Mouse (Mus musculus) left cerebral cortex, adult 2 months (tissue): ENCODE results near the gene Zc3h10. TPM values are rescaled to one million over a fixed set of nuclear protein-coding genes. Genes with fewer than 3 reads are reported as not detected.
"Not testable (repeated sequence)": the region's sequence is repeated elsewhere in the genome, so short reads cannot be mapped to it uniquely, and the experiment has no call there.

Experiments used
- DNase-seq, 2 experiments: peaks; one replicate each; pipeline ENCODE4 v3.0.0; 2021 to 2022; ENCODE audit warnings: low spot score in 2 of 2, mixed read lengths in 1 of 2; ENCODE audit errors: extremely low spot score in 1 of 2
- H3K27ac ChIP-seq: fragments of 200-600 bp; 2 replicates; pipeline ENCODE4 v1.8.1; 2022
- H3K4me3 ChIP-seq: fragments of 200-600 bp; 2 replicates; pipeline ENCODE4 v1.8.1; 2022
- CTCF ChIP-seq: fragments of 200-600 bp; IDR thresholded peaks from 2 replicates; pipeline ENCODE4 v1.8.1; 2022; ENCODE audit warnings: antibody characterized with exemption, mild to moderate bottlenecking, moderate library complexity
- intact Hi-C: fragments of 180-260 bp; cut with DNase I; formaldehyde crosslinking; loops from one replicate; pipeline ENCODE4 v1.15.1; 2025
- microRNA-seq, 2 experiments: library from miRNA; unstranded; fragments of <30 nt; microRNA quantifications; one replicate each; pipeline ENCODE4 v1.2.0; 2021
- total RNA-seq, 2 experiments: library from RNA; stranded (reverse); gene quantifications; 2 replicates each; pipeline ENCODE4 v1.2.3; 2021

Zc3h10 gene
- total RNA-seq, 2 experiments from 2014 or later: 12.4 to 15.7 TPM

- H3K4me3 ChIP-seq: peak overlapping the region; percentile 66
- TF ChIP-seq CTCF: no peak
- intact Hi-C loops: loop anchor here (2.0 kb wide), 2 partner anchors 32 to 54 kb away; partner anchors contain the start of gene Zc3h10
- DNase-seq: peak; percentile 47 to 64
- peak overlapping the region; percentile 96 for H3K27ac ChIP-seq
Measured at GRCm38 (mm10) chr10:128492633-128493311, 54.8 kb downstream of the Zc3h10 start.

- Histone ChIP-seq H3K27ac (peak overlapping the region; percentile 57), H3K4me3 (peak overlapping the region; percentile 66)
- intact Hi-C loops: loop anchor here (2.0 kb wide), 2 partner anchors 31 to 55 kb away; partner anchors contain the start of gene Zc3h10
- DNase-seq: not testable (repeated sequence)
Measured at GRCm38 (mm10) chr10:128492051-128492450, 55.5 kb downstream of the Zc3h10 start.

Small RNA genes within 50 kb of the gene (microRNA-seq; reads per million reads assigned to microRNA genes)
- gene Gm47275: 0 reads per million in 2 experiments
- gene Mir6916: 0 reads per million in 2 experiments
- gene Mir6917: 0 to 0.73 reads per million in 2 experiments

Other genes starting within 250 kb of the Zc3h10 start
- gene Il23a, start 249.0 kb downstream of the Zc3h10 start, total RNA-seq: not detected
- 10 to 100 TPM; 15.8 TPM for gene Pan2, start 244.4 kb downstream of the Zc3h10 start, total RNA-seq
- gene Cnpy2, start 225.3 kb downstream of the Zc3h10 start, total RNA-seq: 10 to 100 TPM; 66.8 to 67.5 TPM
- 100 to 1,000 TPM; 216 to 218 TPM for gene Cs, start 210.0 kb downstream of the Zc3h10 start, total RNA-seq
- gene Coq10a, start 178.8 kb downstream of the Zc3h10 start, total RNA-seq: 10 to 100 TPM; 53.0 to 54.6 TPM
- 10 to 100 TPM; 60.8 to 63.9 TPM for gene Ankrd52, start 170.7 kb downstream of the Zc3h10 start, total RNA-seq
- gene Slc39a5, start 146.5 kb downstream of the Zc3h10 start, total RNA-seq: not detected
- 10 to 100 TPM; 87.0 to 91.1 TPM for gene Nabp2, start 136.3 kb downstream of the Zc3h10 start, total RNA-seq
- gene Rnf41, start 136.1 kb downstream of the Zc3h10 start, total RNA-seq: 10 to 100 TPM; 74.0 to 76.6 TPM
- 100 to 1,000 TPM; 253 to 254 TPM for gene Smarcc2, start 88.5 kb downstream of the Zc3h10 start, total RNA-seq
- gene Myl6, start 53.6 kb downstream of the Zc3h10 start, total RNA-seq: 100 to 1,000 TPM; 555 to 562 TPM
- 10 to 100 TPM; 30.7 to 32.9 TPM for gene Myl6b, start 49.1 kb downstream of the Zc3h10 start, total RNA-seq
- 10 to 100 TPM; 10.2 to 10.4 TPM for gene Esyt1, start 21.9 kb downstream of the Zc3h10 start, total RNA-seq
- 1,000 to 10,000 TPM; 1,506 to 1,537 TPM for gene Rpl41, start 1.5 kb upstream of the Zc3h10 start, total RNA-seq
- 10 to 100 TPM; 51.7 to 58.0 TPM for gene Pa2g4, start 18.2 kb upstream of the Zc3h10 start, total RNA-seq
- gene Erbb3, start 41.9 kb upstream of the Zc3h10 start, total RNA-seq: 1 to 10 TPM; 5.0 to 5.4 TPM
- 100 to 1,000 TPM; 211 to 235 TPM for gene Rps26, start 79.0 kb upstream of the Zc3h10 start, total RNA-seq
- gene Ikzf4, start 98.2 kb upstream of the Zc3h10 start, total RNA-seq: 10 to 100 TPM; 16.2 to 16.8 TPM
- 10 to 100 TPM; 11.3 to 12.3 TPM for gene Suox, start 126.3 kb upstream of the Zc3h10 start, total RNA-seq
- 100 to 1,000 TPM; 123 to 132 TPM for gene Rab5b, start 148.5 kb upstream of the Zc3h10 start, total RNA-seq
- under 1 TPM; 0.36 to 0.75 TPM for gene Pmel, start 156.4 kb upstream of the Zc3h10 start, total RNA-seq
- gene Cdk2, start 157.3 kb upstream of the Zc3h10 start, total RNA-seq: 1 to 10 TPM; 2.2 to 2.6 TPM
- gene Dgka, start 197.1 kb upstream of the Zc3h10 start, total RNA-seq: 1 to 10 TPM; 7.4 to 7.9 TPM
- 10 to 100 TPM; 27.1 to 27.8 TPM for gene Pym1, start 200.1 kb upstream of the Zc3h10 start, total RNA-seq
- under 1 TPM; 0.48 to 0.63 TPM for gene Mmp19, start 243.1 kb upstream of the Zc3h10 start, total RNA-seq